Mouse (Mus musculus) midbrain, postnatal 0 days (tissue): ENCODE results near the gene Zdhhc24. TPM values are rescaled to one million over a fixed set of nuclear protein-coding genes. Genes with fewer than 3 reads are reported as not detected.
"Not testable (repeated sequence)": the region's sequence is repeated elsewhere in the genome, so short reads cannot be mapped to it uniquely, and the experiment has no call there.

Experiments used
- ATAC-seq: fragments of 200-750 bp; cut with Nextera tagmentation; 2 replicates; pipeline ENCODE4 v1.8.0; 2017; ENCODE audit warnings: moderate number of reproducible peaks, mild to moderate bottlenecking, moderate TSS enrichment, moderate library complexity; ENCODE audit not compliant: low FRiP score
- DNase-seq: peaks from one replicate; pipeline ENCODE4 v3.0.0-alpha.2; 2015; ENCODE audit warnings: low spot score
- H3K27ac ChIP-seq: fragments of 300-500 bp; sonication (generic); 2 replicates; pipeline ENCODE4 v1.5.1; 2014; ENCODE audit warnings: low read depth, mild to moderate bottlenecking, low read length, mixed read lengths
- H3K27me3 ChIP-seq: fragments of 300-500 bp; sonication (generic); 2 replicates; pipeline ENCODE4 v1.6.1; 2014; ENCODE audit warnings: low read length, control low read depth, mixed read lengths; ENCODE audit not compliant: insufficient read depth
- H3K36me3 ChIP-seq: fragments of 300-500 bp; sonication (generic); 2 replicates; pipeline ENCODE4 v1.6.1; 2014; ENCODE audit warnings: low read length, control low read depth, mixed read lengths; ENCODE audit not compliant: insufficient read depth
- H3K4me1 ChIP-seq: fragments of 300-500 bp; sonication (generic); 2 replicates; pipeline ENCODE4 v1.6.1; 2014; ENCODE audit warnings: mild to moderate bottlenecking, control low read depth, antibody characterized with exemption, low read length, mixed read lengths; ENCODE audit not compliant: insufficient read depth
- H3K4me2 ChIP-seq: fragments of 300-500 bp; sonication (generic); 2 replicates; pipeline ENCODE4 v1.6.1; 2014; ENCODE audit warnings: low read depth, mild to moderate bottlenecking, low read length, mixed read lengths; ENCODE audit not compliant: poor library complexity, severe bottlenecking
- H3K4me3 ChIP-seq: fragments of 300-500 bp; sonication (generic); 2 replicates; pipeline ENCODE4 v1.5.1; 2014; ENCODE audit warnings: low read depth, mild to moderate bottlenecking, low read length, moderate library complexity
- H3K9ac ChIP-seq: fragments of 300-500 bp; sonication (generic); replicated peaks from 2 replicates; pipeline ENCODE4 v1.6.1; 2014; ENCODE audit warnings: mild to moderate bottlenecking, low read length, moderate library complexity, mixed read lengths; ENCODE audit not compliant: poor library complexity, severe bottlenecking
- H3K9me3 ChIP-seq: fragments of 300-500 bp; sonication (generic); 2 replicates; pipeline ENCODE4 v1.6.1; 2016; ENCODE audit warnings: low read length, control low read depth
- CTCF ChIP-seq: IDR thresholded peaks from 2 replicates; pipeline ENCODE4 v1.5.1; 2016; ENCODE audit warnings: antibody characterized with exemption, mild to moderate bottlenecking
- WGBS: fragments of 180-500 bp; shearing (Covaris S2); extraction: QIAGEN DNeasy Blood & Tissue Kit; methylation state at CpG from one replicate; pipeline ENCODE4 v1.1.7; 2014; 5-methylcytosine and 5-hydroxymethylcytosine counted together
- polyA plus RNA-seq: library from polyadenylated mRNA; unstranded; fragments of >200 nt; fragmentation: Nextera tagmentation; extraction: Ambion mirVana; gene quantifications from 2 replicates; pipeline ENCODE4 v1.2.1, GENCODE M21; 2015
- total RNA-seq: library from RNA; depleted of rRNA; stranded (reverse); fragments of >200 nt; gene quantifications from 2 replicates; pipeline ENCODE4 v1.2.3, GENCODE M21; 2014

Zdhhc24 gene
- total and polyA plus RNA-seq, 2 experiments from 2014 or later = 17.2 to 24.0 TPM

DNA sequence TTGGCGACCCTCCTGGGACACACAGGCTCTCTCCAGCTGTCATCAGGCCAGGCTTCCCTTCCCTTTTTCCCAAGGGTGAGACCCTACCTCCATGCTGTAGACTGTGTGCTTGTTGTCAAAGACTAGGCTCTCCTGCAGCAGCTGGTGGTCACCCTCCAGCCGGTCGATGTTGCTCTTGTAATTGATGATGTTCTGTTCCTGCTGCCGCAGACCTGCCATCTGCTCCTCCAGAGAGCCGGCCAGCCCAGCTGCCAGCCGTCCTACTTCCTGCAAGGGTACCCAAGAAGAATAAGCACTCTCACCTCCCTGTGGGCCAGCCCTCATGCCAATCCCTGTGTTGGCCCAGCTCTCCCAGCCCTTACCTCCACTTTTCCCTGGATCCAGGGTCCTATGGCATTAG is 15.4 kb upstream of the Zdhhc24 start:
- no peaks in the 10 kb centered on the region for H3K9me3 ChIP-seq
- ATAC-seq (no peak), DNase-seq (peak; percentile 32)
- no peaks in the 10 kb centered on the region for H3K27me3 ChIP-seq
- H3K27ac ChIP-seq = no peak overlapping the region
- H3K4me3 ChIP-seq = no peak overlapping the region
- no peak for TF ChIP-seq CTCF
- H3K9ac ChIP-seq = no peak overlapping the region
- H3K4me2 ChIP-seq = no peak overlapping the region
- H3K36me3 ChIP-seq = peaks cover 28% of the 10 kb centered on the region
- H3K4me1 ChIP-seq = no peaks in the 10 kb centered on the region
- WGBS = 65% methylated on average over 6 of the region's 6 CpGs

- no peaks in the 10 kb centered on the region for H3K4me1 ChIP-seq
- TF ChIP-seq CTCF = no peak
- no peaks in the 10 kb centered on the region for H3K9me3 ChIP-seq
- no peak for ATAC-seq
- WGBS = 5% methylated on average over 17 of the region's 17 CpGs
- H3K27ac ChIP-seq = no peak overlapping the region
- peak; percentile 35 for DNase-seq
- no peak overlapping the region; the same call in 1 of the 2 replicates for H3K4me2 ChIP-seq
- H3K4me3 ChIP-seq = no peak overlapping the region
- H3K9ac ChIP-seq = 0 out of 2 replicates have a peak overlapping the region, but pooled peaks have one; percentile 33
- H3K27me3 ChIP-seq = no peaks in the 10 kb centered on the region
- peaks cover 8% of the 10 kb centered on the region for H3K36me3 ChIP-seq
Observed at GRCm38 (mm10) chr19:4865147-4865546, 13.3 kb upstream of the Zdhhc24 start.

- DNase-seq, H3K4me2 ChIP-seq, H3K9me3 ChIP-seq, H3K36me3 ChIP-seq, H3K4me3 ChIP-seq, H3K27me3 ChIP-seq, H3K9ac ChIP-seq, H3K4me1 ChIP-seq, ATAC-seq, H3K27ac ChIP-seq: not testable (repeated sequence)
- 73% methylated on average over 1 of the region's 1 CpGs for WGBS
Observed at GRCm38 (mm10) chr19:4874613-4875012, 3.9 kb upstream of the Zdhhc24 start.

- H3K27me3 ChIP-seq = no peaks in the 10 kb centered on the region
- DNase-seq = no peak
- H3K9me3 ChIP-seq = no peaks in the 10 kb centered on the region
- no peak overlapping the region for H3K4me3 ChIP-seq
- H3K27ac ChIP-seq = no peak overlapping the region
- peaks cover 6% of the 10 kb centered on the region; the same call in 1 of the 2 replicates for H3K4me1 ChIP-seq
- ATAC-seq = no peak
- H3K36me3 ChIP-seq = no peaks in the 10 kb centered on the region
- WGBS = 72% methylated on average over 4 of the region's 4 CpGs
- H3K9ac ChIP-seq = no peak overlapping the region
- H3K4me2 ChIP-seq = no peak overlapping the region
- no peak for TF ChIP-seq CTCF
Observed at GRCm38 (mm10) chr19:4876241-4876640, 2.2 kb upstream of the Zdhhc24 start.

DNA sequence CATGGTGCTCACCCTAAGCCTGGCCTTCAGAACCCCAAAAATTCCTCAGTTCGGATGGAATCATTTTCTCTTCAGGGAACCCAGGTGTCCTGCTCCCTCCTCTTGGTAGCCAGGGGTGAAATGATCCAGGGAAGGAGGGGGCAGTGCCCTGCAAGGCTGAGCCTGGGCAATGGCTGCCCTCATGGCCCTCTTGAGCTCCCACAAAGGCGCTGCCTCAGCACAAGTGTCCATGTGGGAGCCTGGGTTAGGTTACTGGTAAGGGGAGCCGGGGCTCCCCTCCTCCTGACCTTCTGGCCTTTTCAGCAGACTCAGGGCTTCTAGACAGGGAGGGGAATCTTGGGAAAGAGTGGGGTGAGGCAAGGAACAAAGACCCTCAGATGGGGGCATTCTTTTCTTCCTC is 1.7 kb upstream of the Zdhhc24 start:
- Histone ChIP-seq H3K9ac (no peak overlapping the region), H3K9me3 (no peaks in the 10 kb centered on the region), H3K4me1 (peaks cover 6% of the 10 kb centered on the region; the same call in 1 of the 2 replicates), H3K4me3 (no peak overlapping the region), H3K36me3 (no peaks in the 10 kb centered on the region), H3K4me2 (no peak overlapping the region), H3K27me3 (no peaks in the 10 kb centered on the region), H3K27ac (no peak overlapping the region)
- DNase-seq (no peak), ATAC-seq (no peak)
- no peak for TF ChIP-seq CTCF
- 77% methylated on average over 3 of the region's 3 CpGs for WGBS

GRCm38 (mm10) chr19:4877785-4878184 is 683 bp upstream of the Zdhhc24 start, which contains the start of gene Actn3:
Gene Actn3, minus strand, starts transcription at chr19:4877909.
- Histone ChIP-seq H3K9ac (peak within 1 kb of the TSS; percentile 94), H3K4me3 (peak within 1 kb of the TSS; percentile 86), H3K36me3 (no peaks in the 10 kb centered on the region), H3K4me1 (peaks cover 6% of the 10 kb centered on the region; the same call in 1 of the 2 replicates), H3K9me3 (no peaks in the 10 kb centered on the region), H3K27ac (peak within 1 kb of the TSS; percentile 85), H3K4me2 (peak within 1 kb of the TSS; percentile 88), H3K27me3 (no peaks in the 10 kb centered on the region)
- ATAC-seq (no peak), DNase-seq (no peak)
- 5% methylated on average over 17 of the region's 17 CpGs for WGBS
- TF ChIP-seq CTCF = no peak
